In the genomic region with DNA sequence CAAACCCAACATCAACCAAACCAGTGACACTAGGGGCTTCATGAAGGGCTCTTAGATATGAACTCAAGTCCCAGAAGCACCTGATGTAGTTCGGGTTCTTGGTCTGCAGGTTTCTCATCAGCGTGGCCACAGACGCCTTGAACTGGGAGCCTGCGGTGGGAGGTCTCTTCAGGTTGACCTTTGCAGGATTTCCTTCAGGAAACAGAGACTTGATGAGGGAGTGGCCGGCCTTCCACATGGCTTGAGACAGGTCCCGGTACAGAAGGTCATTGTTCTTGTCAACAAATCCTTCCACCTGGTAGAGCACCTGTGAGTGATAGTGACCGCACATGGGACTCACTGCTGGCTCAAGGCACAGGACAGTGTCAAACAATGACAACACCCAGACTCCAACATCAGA, we compare ENCODE assay signal across 16 mouse cellular contexts.
"Had no signal": no experiment of that assay in that cellular context is flagged by ENCODE, and none has a peak within 500 bp of the region (broad histone marks: within the 10 kb centered on the region; RNA-seq: fewer than 3 reads in every experiment).

No protein-coding gene starts in this region.

- ATAC-seq: midbrain, embryonic 16.5 days had no signal

- DNase-seq: lung, adult 18-20 months; lung, embryonic 14.5 days; lung, postnatal 10 days; lung, postnatal 4 days; midbrain, embryonic 14.5 days; right cerebral cortex, postnatal 14 days; thymus, adult 18-20 months; thymus, postnatal 14 days; thymus, postnatal 36 days had no signal

- H3K4me1 ChIP-seq: midbrain, embryonic 12.5 days; neural tube, embryonic 15.5 days; stomach, embryonic 15.5 days had no signal

- H3K27ac ChIP-seq: midbrain, embryonic 10.5 days; midbrain, embryonic 12.5 days; neural tube, embryonic 13.5 days; neural tube, embryonic 15.5 days; stomach, embryonic 15.5 days had no signal

- H3K4me2 ChIP-seq: lung, embryonic 14.5 days; midbrain, embryonic 12.5 days; neural tube, embryonic 13.5 days; neural tube, embryonic 15.5 days; stomach, embryonic 15.5 days had no signal

- H3K9ac ChIP-seq: lung, embryonic 14.5 days; midbrain, embryonic 12.5 days; neural tube, embryonic 13.5 days; neural tube, embryonic 15.5 days; stomach, embryonic 15.5 days had no signal

- H3K27me3 ChIP-seq: midbrain, embryonic 12.5 days; neural tube, embryonic 13.5 days; neural tube, embryonic 15.5 days; stomach, embryonic 15.5 days had no signal

- H3K9me3 ChIP-seq: midbrain, embryonic 10.5 days; midbrain, embryonic 12.5 days; neural tube, embryonic 13.5 days; neural tube, embryonic 15.5 days; stomach, embryonic 15.5 days had no signal

- H3K4me3 ChIP-seq: midbrain, embryonic 10.5 days; midbrain, embryonic 12.5 days; myocyte; neural tube, embryonic 13.5 days; neural tube, embryonic 15.5 days; stomach, embryonic 15.5 days had no signal
